Mouse (Mus musculus) liver, embryonic 12.5 days (tissue): ENCODE data around the gene Nol3. TPM values are rescaled to one million over a fixed set of nuclear protein-coding genes. Genes with fewer than 3 reads are reported as not detected.
A peak's percentile ranks its signal among the peaks of the same experiment; 100 is the strongest.
"Not testable (repeated sequence)": the region's sequence is repeated elsewhere in the genome, so short reads cannot be mapped to it uniquely, and the experiment has no call there.

Source experiments
- ATAC-seq: fragments of 200-750 bp; cut with Nextera tagmentation; 2 replicates; pipeline ENCODE4 v1.8.0; 2017; ENCODE audit warnings: moderate number of reproducible peaks, mild to moderate bottlenecking, moderate library complexity
- H3K27ac ChIP-seq: fragments of 300-500 bp; sonication (generic); 2 replicates; pipeline ENCODE4 v1.5.1; 2016; ENCODE audit warnings: mild to moderate bottlenecking
- H3K27me3 ChIP-seq: fragments of 300-500 bp; sonication (generic); replicated peaks from 2 replicates; pipeline ENCODE4 v1.6.1; 2016; ENCODE audit warnings: mild to moderate bottlenecking, moderate library complexity
- H3K36me3 ChIP-seq: fragments of 300-500 bp; sonication (generic); 2 replicates; pipeline ENCODE4 v1.6.1; 2016; ENCODE audit warnings: mild to moderate bottlenecking, moderate library complexity
- H3K4me1 ChIP-seq: fragments of 300-500 bp; sonication (generic); 2 replicates; pipeline ENCODE4 v1.6.1; 2016
- H3K4me2 ChIP-seq: fragments of 300-500 bp; sonication (generic); 2 replicates; pipeline ENCODE4 v1.6.1; 2016; ENCODE audit warnings: mild to moderate bottlenecking, moderate library complexity
- H3K4me3 ChIP-seq: fragments of 300-500 bp; sonication (generic); 2 replicates; pipeline ENCODE4 v1.5.1; 2016; ENCODE audit warnings: mild to moderate bottlenecking, moderate library complexity
- H3K9ac ChIP-seq: fragments of 300-500 bp; sonication (generic); 2 replicates; pipeline ENCODE4 v1.6.1; 2016; ENCODE audit warnings: mild to moderate bottlenecking, moderate library complexity
- H3K9me3 ChIP-seq: fragments of 300-500 bp; sonication (generic); replicated peaks from 2 replicates; pipeline ENCODE4 v1.6.1; 2016; ENCODE audit warnings: mild to moderate bottlenecking, moderate library complexity
- WGBS: fragments of 180-500 bp; shearing (Covaris S2); methylation state at CpG from one replicate; pipeline ENCODE4 v1.1.7; 2016; ENCODE audit not compliant: insufficient replicate concordance; 5-methylcytosine and 5-hydroxymethylcytosine counted together
- polyA plus RNA-seq: library from polyadenylated mRNA; unstranded; fragments of >200 nt; fragmentation: Nextera tagmentation; extraction: Ambion mirVana; gene quantifications from 2 replicates; pipeline ENCODE4 v1.2.1, GENCODE M21; 2016

Nol3 gene
- polyA plus RNA-seq, result 0.12 and 0.18 TPM in 2 replicates

GRCm38 (mm10) chr8:105275840-105276239 lies at the start of gene Nol3:
TSS of gene Nol3 (plus strand) at chr8:105276140.
- Histone ChIP-seq H3K4me1 (peaks cover 27% of the 10 kb centered on the region), H3K4me3 (peak within 1 kb of the TSS; percentile 41), H3K9ac (no peak within 1 kb of the TSS), H3K27me3 (peaks cover 99% of the 10 kb centered on the region), H3K36me3 (no peaks in the 10 kb centered on the region), H3K4me2 (peak within 1 kb of the TSS; percentile 65), H3K9me3 (no peaks in the 10 kb centered on the region), H3K27ac (no peak within 1 kb of the TSS)
- 9% methylated on average over 10 of the region's 10 CpGs for WGBS
- no peak for ATAC-seq

GRCm38 (mm10) chr8:105231503-105232320 lies 44.2 kb upstream of the Nol3 start:
- no peak for ATAC-seq
- Histone ChIP-seq H3K9ac (no peak overlapping the region), H3K9me3 (no peaks in the 10 kb centered on the region), H3K4me1 (peaks cover 42% of the 10 kb centered on the region), H3K4me2 (no peak overlapping the region), H3K27me3 (no peaks in the 10 kb centered on the region), H3K4me3 (no peak overlapping the region), H3K36me3 (peaks cover 45% of the 10 kb centered on the region), H3K27ac (peak overlapping the region; percentile 33; the same call in 1 of the 2 replicates)
- WGBS, result 64% methylated on average over 12 of the region's 12 CpGs

- not testable (repeated sequence) for H3K27me3 ChIP-seq, H3K27ac ChIP-seq, ATAC-seq, H3K9ac ChIP-seq, H3K4me3 ChIP-seq, H3K9me3 ChIP-seq, H3K4me2 ChIP-seq
- 76% methylated on average over 4 of the region's 4 CpGs for WGBS
- Histone ChIP-seq H3K36me3 (peaks cover 48% of the 10 kb centered on the region), H3K4me1 (peaks cover 36% of the 10 kb centered on the region)
Observed at GRCm38 (mm10) chr8:105232321-105232693, 43.6 kb upstream of the Nol3 start.

GRCm38 (mm10) chr8:105233126-105233935 lies 42.6 kb upstream of the Nol3 start:
- Histone ChIP-seq H3K27me3 (no peaks in the 10 kb centered on the region), H3K4me2 (peak overlapping the region; percentile 34), H3K4me1 (peaks cover 35% of the 10 kb centered on the region), H3K9me3 (no peaks in the 10 kb centered on the region), H3K4me3 (no peak overlapping the region), H3K36me3 (peaks cover 52% of the 10 kb centered on the region), H3K27ac (peak overlapping the region; percentile 56; the same call in 1 of the 2 replicates), H3K9ac (peak overlapping the region; percentile 33; the same call in 1 of the 2 replicates)
- ATAC-seq, result peak; percentile 66; the same call in 1 of the 2 replicates
- WGBS, result 47% methylated on average over 1 of the region's 1 CpGs

- Histone ChIP-seq H3K27me3 (no peaks in the 10 kb centered on the region), H3K36me3 (peaks cover 68% of the 10 kb centered on the region), H3K9ac (no peak overlapping the region), H3K9me3 (no peaks in the 10 kb centered on the region), H3K4me2 (no peak overlapping the region), H3K27ac (no peak overlapping the region), H3K4me3 (no peak overlapping the region), H3K4me1 (peaks cover 35% of the 10 kb centered on the region)
- no peak for ATAC-seq
- WGBS, result 78% methylated on average over 1 of the region's 1 CpGs
Observed at GRCm38 (mm10) chr8:105235206-105235605, 40.7 kb upstream of the Nol3 start.

GRCm38 (mm10) chr8:105237442-105238142 lies 38.3 kb upstream of the Nol3 start:
- Histone ChIP-seq H3K4me1 (peaks cover 17% of the 10 kb centered on the region), H3K36me3 (peaks cover 78% of the 10 kb centered on the region), H3K27ac (no peak overlapping the region), H3K4me3 (no peak overlapping the region), H3K9me3 (no peaks in the 10 kb centered on the region), H3K4me2 (no peak overlapping the region), H3K9ac (no peak overlapping the region), H3K27me3 (no peaks in the 10 kb centered on the region)
- 75% methylated on average over 14 of the region's 14 CpGs for WGBS
- no peak for ATAC-seq

- no peaks in the 10 kb centered on the region for H3K9me3 ChIP-seq
- no peak overlapping the region for H3K27ac ChIP-seq
- no peaks in the 10 kb centered on the region for H3K4me1 ChIP-seq
- WGBS, result 94% methylated on average over 7 of the region's 7 CpGs
- peaks cover 77% of the 10 kb centered on the region for H3K36me3 ChIP-seq
- no peak for ATAC-seq
- H3K9ac ChIP-seq, result no peak overlapping the region
- no peak overlapping the region for H3K4me3 ChIP-seq
- H3K4me2 ChIP-seq, result no peak overlapping the region
- no peaks in the 10 kb centered on the region for H3K27me3 ChIP-seq
Observed at GRCm38 (mm10) chr8:105241016-105241415, 34.9 kb upstream of the Nol3 start.

- peaks cover 66% of the 10 kb centered on the region for H3K36me3 ChIP-seq
- H3K27me3 ChIP-seq, result peaks cover 14% of the 10 kb centered on the region; the same call in 1 of the 2 replicates
- H3K27ac ChIP-seq, result no peak overlapping the region
- 82% methylated on average over 6 of the region's 6 CpGs for WGBS
- peaks cover 36% of the 10 kb centered on the region for H3K4me1 ChIP-seq
- ATAC-seq, result no peak
- no peak overlapping the region for H3K4me3 ChIP-seq
- no peaks in the 10 kb centered on the region for H3K9me3 ChIP-seq
- no peak overlapping the region for H3K9ac ChIP-seq
- H3K4me2 ChIP-seq, result no peak overlapping the region
Observed at GRCm38 (mm10) chr8:105251954-105252353, 24.0 kb upstream of the Nol3 start.

GRCm38 (mm10) chr8:105252680-105253537 lies 23.0 kb upstream of the Nol3 start:
- H3K9ac ChIP-seq, result no peak overlapping the region
- peaks cover 36% of the 10 kb centered on the region for H3K4me1 ChIP-seq
- H3K9me3 ChIP-seq, result no peaks in the 10 kb centered on the region
- peaks cover 21% of the 10 kb centered on the region for H3K27me3 ChIP-seq
- peaks cover 58% of the 10 kb centered on the region for H3K36me3 ChIP-seq
- H3K4me3 ChIP-seq, result no peak overlapping the region
- 59% methylated on average over 10 of the region's 10 CpGs for WGBS
- ATAC-seq, result no peak
- no peak overlapping the region for H3K27ac ChIP-seq
- no peak overlapping the region; the same call in 1 of the 2 replicates for H3K4me2 ChIP-seq

GRCm38 (mm10) chr8:105253766-105254151 lies 22.2 kb upstream of the Nol3 start:
- Histone ChIP-seq H3K36me3 (peaks cover 49% of the 10 kb centered on the region), H3K27ac (peak overlapping the region; percentile 27; the same call in 1 of the 2 replicates), H3K27me3 (peaks cover 30% of the 10 kb centered on the region), H3K9ac (peak overlapping the region; percentile 76; the same call in 1 of the 2 replicates), H3K4me2 (peak overlapping the region; percentile 100), H3K4me1 (peaks cover 38% of the 10 kb centered on the region), H3K9me3 (no peaks in the 10 kb centered on the region), H3K4me3 (peak overlapping the region; percentile 73)
- WGBS, result 52% methylated on average over 20 of the region's 20 CpGs
- ATAC-seq, result no peak
